Comparison of ENCODE assay signal across 8 mouse cellular contexts in the genomic region with DNA sequence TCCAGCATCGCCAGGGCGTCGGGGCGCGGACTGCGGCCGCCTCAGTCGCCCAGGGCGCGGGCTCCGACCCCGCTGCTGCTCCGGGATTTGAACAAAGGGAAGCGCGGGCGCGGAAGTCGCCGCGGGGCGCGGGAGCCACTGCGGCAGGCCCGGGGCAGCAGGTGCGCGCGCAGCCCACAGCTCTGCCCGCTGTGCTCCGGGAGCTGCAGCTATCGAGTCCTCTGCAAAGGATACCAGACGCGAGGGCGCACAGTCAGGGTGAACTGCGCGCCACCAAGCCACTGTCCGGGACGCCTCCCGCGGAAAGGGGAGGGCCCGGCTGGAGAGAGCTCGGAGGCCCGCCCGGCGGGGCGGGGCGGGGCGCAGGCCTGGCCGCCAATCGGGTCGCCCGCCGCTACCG.
DNase-seq lines count a peak whose midpoint lies in the region; ATAC-seq lines count a peak whose summit lies in the region.
"Not testable (repeated sequence)": the region's sequence is repeated elsewhere in the genome, so short reads cannot be mapped to it uniquely, and the experiment has no call there.

No protein-coding gene starts in this region.

- peak; percentile 47; the same call in 1 of the 2 replicates for ATAC-seq in embryonic facial prominence, embryonic 14.5 days (ENCODE audit: low read depth)
- ATAC-seq in heart, embryonic 15.5 days (replicated peaks; ENCODE audit: insufficient number of reproducible peaks, insufficient read depth, low FRiP score, low read depth); limb, embryonic 12.5 days (ENCODE audit: insufficient number of reproducible peaks, insufficient read depth, low FRiP score, low TSS enrichment, low read depth): not testable (repeated sequence)
- peak; percentile 65; the same call in 1 of the 2 replicates for ATAC-seq in midbrain, embryonic 12.5 days (ENCODE audit: low FRiP score, low read depth)

- WGBS in embryonic facial prominence, embryonic 14.5 days = no CpG with 5 or more reads among the region's 53 CpGs
- WGBS in heart, embryonic 15.5 days = under 1% methylated on average over 41 of the region's 53 CpGs
- WGBS in limb, embryonic 12.5 days = under 1% methylated on average over 43 of the region's 53 CpGs
- WGBS in midbrain, embryonic 12.5 days = under 1% methylated on average over 39 of the region's 53 CpGs

- H3K27ac ChIP-seq in embryonic facial prominence, embryonic 14.5 days (replicated peaks; ENCODE audit: low read depth, low read length); heart, embryonic 15.5 days; limb, embryonic 12.5 days; midbrain, embryonic 12.5 days (replicated peaks): not testable (repeated sequence)

- H3K9ac ChIP-seq in embryonic facial prominence, embryonic 14.5 days (ENCODE audit: low read depth, low read length) = peak overlapping the region; percentile 54
- H3K9ac ChIP-seq in heart, embryonic 15.5 days = peak overlapping the region; percentile 46
- H3K9ac ChIP-seq in limb, embryonic 12.5 days (replicated peaks) = peak overlapping the region; percentile 74
- 0 out of 2 replicates have a peak overlapping the region, but pooled peaks have one; percentile 46 for H3K9ac ChIP-seq in midbrain, embryonic 12.5 days (replicated peaks)

- H3K4me1 ChIP-seq in embryonic facial prominence, embryonic 14.5 days (ENCODE audit: control insufficient read depth, insufficient read depth, low read length); heart, embryonic 15.5 days (replicated peaks); limb, embryonic 12.5 days (replicated peaks); midbrain, embryonic 12.5 days: not testable (repeated sequence)

- H3K27me3 ChIP-seq in embryonic facial prominence, embryonic 14.5 days (replicated peaks; ENCODE audit: control insufficient read depth, insufficient read depth, low read length); heart, embryonic 15.5 days; limb, embryonic 12.5 days; midbrain, embryonic 12.5 days: not testable (repeated sequence)

- H3K4me3 ChIP-seq in embryonic facial prominence, embryonic 14.5 days (ENCODE audit: low read depth, low read length) = peak overlapping the region; percentile 49
- peak overlapping the region; percentile 57 for H3K4me3 ChIP-seq in heart, embryonic 15.5 days
- peak overlapping the region; percentile 65 for H3K4me3 ChIP-seq in limb, embryonic 12.5 days (replicated peaks)
- H3K4me3 ChIP-seq in midbrain, embryonic 12.5 days = peak overlapping the region; percentile 57

- H3K4me2 ChIP-seq in embryonic facial prominence, embryonic 14.5 days (ENCODE audit: low read depth, low read length) = peak overlapping the region; percentile 54
- H3K4me2 ChIP-seq in heart, embryonic 15.5 days = peak overlapping the region; percentile 81
- peak overlapping the region; percentile 56 for H3K4me2 ChIP-seq in limb, embryonic 12.5 days
- peak overlapping the region; percentile 58 for H3K4me2 ChIP-seq in midbrain, embryonic 12.5 days (replicated peaks)

- H3K9me3 ChIP-seq in embryonic facial prominence, embryonic 14.5 days (ENCODE audit: control insufficient read depth, low read length); heart, embryonic 15.5 days (replicated peaks); limb, embryonic 12.5 days; midbrain, embryonic 12.5 days: not testable (repeated sequence)

- DNase-seq in adrenal gland, adult (ENCODE audit: inconsistent age in 2 of 2, low spot score in 1 of 2) = peak; percentile 48 to 71
- DNase-seq in embryonic facial prominence, embryonic 14.5 days (ENCODE audit: low spot score) = peak; percentile 41
- peak; percentile 2 for DNase-seq in kidney, adult 18-20 months
- DNase-seq in right cerebral cortex, postnatal 10 days (ENCODE audit: low spot score in 2 of 2) = peak; percentile 25 to 28
- peak; percentile 66 for DNase-seq in thymus, postnatal 4 days

- not testable (repeated sequence) for H3K36me3 ChIP-seq in embryonic facial prominence, embryonic 14.5 days (ENCODE audit: control insufficient read depth, insufficient read depth, low read length); heart, embryonic 15.5 days; limb, embryonic 12.5 days; midbrain, embryonic 12.5 days

Comparison
In these comparisons a context has a peak if more than half of its experiments do, and no peak if none do; other contexts are left out.
1. DNase-seq: peak in every context shown above with its lines; median percentile 66 in thymus, postnatal 4 days; 60 in adrenal gland, adult; 41 in embryonic facial prominence, embryonic 14.5 days; 26 in right cerebral cortex, postnatal 10 days; 2 in kidney, adult 18-20 months.